Mouse (Mus musculus): ENCODE data around the gene Rgr.
"Not testable (repeated sequence)": the region's sequence is repeated elsewhere in the genome, so short reads cannot be mapped to it uniquely, and the experiment has no call there.

Gene Rgr

DNA sequence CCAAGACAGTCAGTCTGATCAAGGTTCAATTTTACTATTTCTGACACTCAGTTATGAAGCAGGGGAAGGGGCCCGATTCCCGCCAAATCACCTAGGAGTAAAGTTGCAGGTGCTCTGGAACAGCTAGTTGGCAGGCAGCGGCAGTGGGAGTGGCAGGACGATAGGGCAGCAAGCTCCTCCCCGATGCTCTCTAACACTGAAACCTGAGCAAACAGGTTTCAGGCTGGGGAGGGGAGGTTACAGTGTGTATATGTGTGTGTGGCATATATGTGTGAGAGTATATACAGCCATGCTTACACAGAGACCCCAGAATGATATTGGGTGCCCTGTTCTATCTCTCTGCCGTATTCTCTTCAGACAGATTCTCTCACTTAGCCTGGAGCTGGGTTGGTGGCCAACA lies 48.0 kb downstream of the Rgr start:
- DNase-seq (ENCODE audit: low read depth) = not testable (repeated sequence)

DNA sequence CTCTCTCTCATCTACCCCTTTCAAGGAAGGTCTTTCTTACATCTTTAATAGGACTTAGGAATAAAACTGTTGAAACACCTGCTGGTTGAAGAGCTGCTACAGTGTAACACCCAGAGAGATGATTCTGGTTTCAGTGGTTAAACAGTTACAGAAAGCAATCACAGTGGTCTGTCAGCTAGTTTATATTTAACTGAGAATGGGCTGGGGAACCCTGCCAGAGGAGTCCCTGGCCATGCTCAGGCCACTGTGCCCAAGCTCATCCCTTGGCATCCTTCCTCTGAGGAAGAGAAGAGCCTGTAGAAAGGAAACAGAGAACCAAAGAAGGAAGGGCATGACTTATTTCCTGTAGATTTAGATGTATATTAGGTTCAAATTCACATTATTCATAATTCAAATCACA lies 59.0 kb downstream of the Rgr start:
- no peak for DNase-seq (ENCODE audit: low read depth)

DNA sequence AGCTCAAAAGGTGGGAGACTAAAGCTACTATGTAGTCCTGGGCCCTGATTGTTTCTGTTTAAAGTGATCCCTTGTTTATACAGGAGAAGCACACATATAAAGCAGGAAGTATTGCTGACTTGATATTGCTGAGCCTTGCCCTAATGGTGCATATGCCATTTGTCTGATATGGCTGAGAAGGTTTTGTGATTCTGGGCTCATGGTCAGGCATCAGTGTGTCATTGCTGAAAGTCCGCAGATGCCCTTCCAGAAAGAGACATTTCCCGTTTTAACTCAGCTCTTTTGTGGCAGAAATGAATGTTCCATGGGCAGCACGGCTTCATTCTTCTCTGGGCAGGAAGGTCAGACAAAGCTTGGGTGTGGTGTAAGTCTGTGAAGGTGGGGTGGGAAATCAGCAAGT lies 63.1 kb downstream of the Rgr start:
- no peak for DNase-seq (ENCODE audit: low read depth)

Data from 416B (cell line).